8 mouse cellular contexts compared by ENCODE assay signal in the genomic region with DNA sequence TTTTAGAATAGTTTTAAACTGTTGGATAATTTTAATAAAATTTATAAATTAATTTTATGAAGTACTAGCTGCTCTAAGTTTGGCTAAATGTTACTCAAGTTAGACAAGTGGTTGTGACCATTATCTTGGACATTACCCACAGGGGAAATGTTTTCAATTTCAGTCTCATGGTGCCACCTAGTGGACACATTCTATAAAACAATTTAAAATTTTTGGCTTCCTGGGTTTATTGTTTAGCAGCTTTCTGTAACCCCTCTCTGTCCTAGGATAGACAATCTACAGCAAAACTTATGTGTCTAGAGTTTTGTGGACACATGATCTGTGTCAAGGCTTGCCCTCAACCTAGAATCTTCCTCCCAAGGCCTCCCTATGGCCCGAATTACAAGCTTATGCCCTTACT. TPM values are rescaled to one million over a fixed set of nuclear protein-coding genes. Genes with fewer than 3 reads are reported as not detected.
DNase-seq lines count a peak whose midpoint lies in the region; ATAC-seq and TF ChIP-seq lines count a peak whose summit lies in the region.

No protein-coding gene starts in this region.

- 0 out of 2 replicates have a peak, but pooled peaks have one; percentile 33 for ATAC-seq in neural tube, embryonic 12.5 days (ENCODE audit: low FRiP score, low read depth)
- ATAC-seq in neural tube, embryonic 15.5 days (ENCODE audit: low FRiP score): no peak

- H3K27ac ChIP-seq in gastrocnemius, adult 2 months: peak overlapping the region; percentile 67
- no peak overlapping the region for H3K27ac ChIP-seq in neural tube, embryonic 12.5 days
- no peak overlapping the region for H3K27ac ChIP-seq in neural tube, embryonic 15.5 days (replicated peaks)

- no peaks in the 10 kb centered on the region for H3K9me3 ChIP-seq in neural tube, embryonic 12.5 days
- H3K9me3 ChIP-seq in neural tube, embryonic 15.5 days (replicated peaks): no peaks in the 10 kb centered on the region

- no peaks in the 10 kb centered on the region for H3K36me3 ChIP-seq in neural tube, embryonic 12.5 days
- no peaks in the 10 kb centered on the region for H3K36me3 ChIP-seq in neural tube, embryonic 15.5 days

- H3K9ac ChIP-seq in neural tube, embryonic 12.5 days: no peak overlapping the region
- H3K9ac ChIP-seq in neural tube, embryonic 15.5 days (replicated peaks): no peak overlapping the region

- TF ChIP-seq CTCF in gastrocnemius, adult 2 months (IDR thresholded peaks at IDR 0.05): peak; percentile 73

- H3K4me1 ChIP-seq in neural tube, embryonic 12.5 days: no peaks in the 10 kb centered on the region
- H3K4me1 ChIP-seq in neural tube, embryonic 15.5 days: 0 out of 2 replicates have a peak, but pooled peaks cover 2% of the 10 kb centered on the region

- intact Hi-C loops in gastrocnemius, adult 2 months (cut with DNase I): loop anchor here (2.0 to 10.0 kb wide), 3 partner anchors 87 to 387 kb away; no protein-coding TSS in a partner anchor
- intact Hi-C loops in gastrocnemius, postnatal 14 days (cut with DNase I; ENCODE audit: low total_unique reads): loop anchor here (5.0 kb wide), 1 partner anchor 90 kb away; no protein-coding TSS in a partner anchor

- no peak overlapping the region for H3K4me3 ChIP-seq in gastrocnemius, adult 2 months
- H3K4me3 ChIP-seq in neural tube, embryonic 12.5 days: no peak overlapping the region
- no peak overlapping the region for H3K4me3 ChIP-seq in neural tube, embryonic 15.5 days (replicated peaks)

- no peak for DNase-seq in gastrocnemius, adult 2 months
- no peak for DNase-seq in gastrocnemius, postnatal 14 days
- DNase-seq in embryo, embryonic 11 days: peak; percentile 80
- peak; percentile 74 for DNase-seq in induced T-regulatory cell, adult 2 months (ENCODE audit: low read depth)
- DNase-seq in retina, postnatal 7 days (ENCODE audit: low read depth, low spot score): peak; percentile 29
- no peak for DNase-seq in gastrocnemius, postnatal 4 days (ENCODE audit: low spot score in 2 of 2)

- WGBS in neural tube, embryonic 12.5 days: 25% methylated on average over 1 of the region's 1 CpGs
- 30% methylated on average over 1 of the region's 1 CpGs for WGBS in neural tube, embryonic 15.5 days

- H3K27me3 ChIP-seq in neural tube, embryonic 12.5 days (replicated peaks): no peaks in the 10 kb centered on the region
- H3K27me3 ChIP-seq in neural tube, embryonic 15.5 days (replicated peaks): no peaks in the 10 kb centered on the region

- H3K4me2 ChIP-seq in neural tube, embryonic 12.5 days (replicated peaks): no peak overlapping the region
- no peak overlapping the region for H3K4me2 ChIP-seq in neural tube, embryonic 15.5 days

RNA-seq across cellular contexts. Expression of a gene that starts 54.9 kb away (rescaled TPM):
- 1 to 10 TPM; 5.2 to 9.8 TPM for total RNA-seq in gastrocnemius, adult 2 months (2021)
- 10 to 100 TPM; 17.8 to 23.9 TPM for total RNA-seq in gastrocnemius, postnatal 14 days (2021)
- 21.8 and 24.2 TPM in 2 replicates for polyA plus RNA-seq in neural tube, embryonic 12.5 days (2016; fragmentation: Nextera tagmentation; extraction: Ambion mirVana)
- polyA plus RNA-seq in neural tube, embryonic 15.5 days (2015; fragmentation: Nextera tagmentation; extraction: Ambion mirVana): 18.3 and 27.0 TPM in 2 replicates
- 10 to 100 TPM; 61.3 to 69.4 TPM for total RNA-seq in gastrocnemius, postnatal 4 days (2021)

Comparison
In these comparisons a context has a peak if more than half of its experiments do, and no peak if none do; other contexts are left out.
1. DNase-seq: peak in embryo, embryonic 11 days (single experiment), induced T-regulatory cell, adult 2 months (single experiment) and retina, postnatal 7 days (single experiment); none in gastrocnemius, adult 2 months (single experiment), gastrocnemius, postnatal 14 days (single experiment) and gastrocnemius, postnatal 4 days (0 of 2).